Mouse (Mus musculus): ENCODE results near the gene Hist1h3g.

DNA sequence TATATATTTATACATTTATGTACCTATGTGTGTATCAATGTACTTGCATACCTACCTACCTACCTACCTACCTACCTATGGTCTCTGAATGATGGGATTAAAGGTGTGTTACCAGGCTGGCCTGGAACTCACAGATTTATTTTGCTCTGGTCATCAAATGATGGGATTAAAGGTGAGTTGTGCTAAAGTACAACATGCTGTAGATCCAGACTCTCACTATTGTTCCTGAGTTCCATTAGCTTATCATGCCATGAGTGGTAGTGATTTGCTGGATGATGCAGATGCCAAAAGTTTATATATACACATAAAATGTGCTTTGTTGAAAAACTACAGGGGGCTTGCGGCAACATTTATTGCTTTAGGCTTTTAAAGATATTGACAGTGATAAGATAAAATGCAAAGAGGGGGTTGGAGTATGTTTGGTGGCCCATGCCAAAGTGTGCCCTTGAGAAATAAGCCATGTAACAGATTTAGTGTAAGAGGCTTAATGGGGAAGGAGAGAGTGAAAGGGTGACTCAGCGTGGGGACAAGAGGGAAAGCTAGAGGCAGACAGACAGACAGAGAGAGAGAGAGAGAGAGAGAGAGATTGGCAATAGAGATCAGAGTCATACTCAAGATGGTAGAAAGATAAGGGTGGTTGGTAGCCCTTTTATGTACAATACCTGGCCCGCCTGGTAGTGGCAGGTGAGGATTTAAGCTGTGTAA, 1.9 kb downstream of the Hist1h3g start:
- TF ChIP-seq CTCF (conservative IDR thresholded peaks at IDR 0.05; ENCODE audit: low read length) (no peak), POU5F1 (IDR thresholded peaks at IDR 0.05; ENCODE audit: borderline replicate concordance, low read length) (no peak)

All from E14TG2a.4 (cell line).